Mouse (Mus musculus) stomach, embryonic 15.5 days (tissue): ENCODE data around the gene Agk. TPM values are rescaled to one million over a fixed set of nuclear protein-coding genes. Genes with fewer than 3 reads are reported as not detected.

Experiments
- ATAC-seq: fragments of 200-750 bp; cut with Nextera tagmentation; 2 replicates; pipeline ENCODE4 v1.8.0; 2017; ENCODE audit warnings: low read depth, moderate number of reproducible peaks, moderate TSS enrichment; ENCODE audit not compliant: insufficient read depth, low FRiP score
- H3K27ac ChIP-seq: fragments of 300-500 bp; sonication (generic); 2 replicates; pipeline ENCODE4 v1.5.1; 2015; ENCODE audit warnings: mild to moderate bottlenecking, inconsistent platforms
- H3K27me3 ChIP-seq: fragments of 300-500 bp; sonication (generic); replicated peaks from 2 replicates; pipeline ENCODE4 v1.6.1; 2015; ENCODE audit warnings: inconsistent platforms
- H3K36me3 ChIP-seq: fragments of 300-500 bp; sonication (generic); 2 replicates; pipeline ENCODE4 v1.6.1; 2015; ENCODE audit warnings: inconsistent platforms
- H3K4me1 ChIP-seq: fragments of 300-500 bp; sonication (generic); 2 replicates; pipeline ENCODE4 v1.6.1; 2015; ENCODE audit warnings: inconsistent platforms
- H3K4me2 ChIP-seq: fragments of 300-500 bp; sonication (generic); 2 replicates; pipeline ENCODE4 v1.6.1; 2015; ENCODE audit warnings: mild to moderate bottlenecking, inconsistent platforms
- H3K4me3 ChIP-seq: fragments of 300-500 bp; sonication (generic); replicated peaks from 2 replicates; pipeline ENCODE4 v1.5.1; 2015; ENCODE audit warnings: inconsistent platforms
- H3K9ac ChIP-seq: fragments of 300-500 bp; sonication (generic); 2 replicates; pipeline ENCODE4 v1.6.1; 2015; ENCODE audit warnings: inconsistent platforms
- H3K9me3 ChIP-seq: fragments of 300-500 bp; sonication (generic); 2 replicates; pipeline ENCODE4 v1.6.1; 2016; ENCODE audit warnings: inconsistent platforms
- WGBS: fragments of 180-500 bp; shearing (Covaris S2); methylation state at CpG from one replicate; pipeline ENCODE4 v1.1.7; 2015; 5-methylcytosine and 5-hydroxymethylcytosine counted together
- polyA plus RNA-seq: library from polyadenylated mRNA; unstranded; fragments of >200 nt; fragmentation: Nextera tagmentation; extraction: Ambion mirVana; gene quantifications from 2 replicates; pipeline ENCODE4 v1.2.1, GENCODE M21; 2015

Gene Agk
- polyA plus RNA-seq, 1 experiment from 2014 or later: 36.4 TPM

DNA sequence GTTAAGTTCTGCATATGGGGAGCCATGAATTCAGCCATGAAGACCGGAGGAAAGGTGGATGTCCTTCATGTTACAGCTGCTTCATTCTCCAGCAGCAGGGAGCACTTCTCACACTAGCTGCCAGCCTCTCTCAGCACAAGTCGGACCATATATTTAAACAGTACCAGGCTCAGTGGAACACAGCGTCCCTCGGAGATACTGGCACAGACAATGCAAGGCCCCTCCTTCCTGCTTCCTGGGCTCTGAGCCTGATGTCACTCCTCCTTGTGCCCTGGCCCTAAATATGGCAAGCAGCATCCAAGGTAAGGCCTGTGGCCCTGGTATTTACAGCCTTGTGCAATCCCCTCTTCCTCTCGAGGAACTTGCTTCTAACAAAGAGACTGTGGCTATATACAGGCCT is 90.8 kb downstream of the Agk start:
- H3K4me2 ChIP-seq: no peak overlapping the region
- 81% methylated on average over 5 of the region's 5 CpGs for WGBS
- H3K27ac ChIP-seq: no peak overlapping the region
- H3K4me1 ChIP-seq: no peaks in the 10 kb centered on the region
- H3K36me3 ChIP-seq: no peaks in the 10 kb centered on the region
- H3K9ac ChIP-seq: no peak overlapping the region
- no peaks in the 10 kb centered on the region for H3K27me3 ChIP-seq
- H3K4me3 ChIP-seq: no peak overlapping the region
- no peaks in the 10 kb centered on the region for H3K9me3 ChIP-seq
- no peak for ATAC-seq

- H3K9ac ChIP-seq: no peak overlapping the region
- no peaks in the 10 kb centered on the region for H3K27me3 ChIP-seq
- ATAC-seq: no peak
- H3K4me3 ChIP-seq: no peak overlapping the region
- H3K4me2 ChIP-seq: no peak overlapping the region
- no peak overlapping the region for H3K27ac ChIP-seq
- no peaks in the 10 kb centered on the region for H3K36me3 ChIP-seq
- no peaks in the 10 kb centered on the region for H3K4me1 ChIP-seq
- 96% methylated on average over 4 of the region's 4 CpGs for WGBS
- H3K9me3 ChIP-seq: no peaks in the 10 kb centered on the region
Measured at GRCm38 (mm10) chr6:40418386-40418785, 93.4 kb downstream of the Agk start.

- 90% methylated on average over 6 of the region's 6 CpGs for WGBS
- Histone ChIP-seq H3K27me3 (no peaks in the 10 kb centered on the region), H3K4me3 (no peak overlapping the region), H3K36me3 (no peaks in the 10 kb centered on the region), H3K9me3 (no peaks in the 10 kb centered on the region), H3K9ac (no peak overlapping the region), H3K27ac (no peak overlapping the region), H3K4me2 (no peak overlapping the region), H3K4me1 (no peaks in the 10 kb centered on the region)
- no peak for ATAC-seq
Measured at GRCm38 (mm10) chr6:40421099-40421498, 96.1 kb downstream of the Agk start.

- Histone ChIP-seq H3K9ac (no peak overlapping the region), H3K4me2 (no peak overlapping the region), H3K27me3 (no peaks in the 10 kb centered on the region), H3K4me1 (no peaks in the 10 kb centered on the region), H3K27ac (no peak overlapping the region), H3K4me3 (no peak overlapping the region), H3K36me3 (no peaks in the 10 kb centered on the region), H3K9me3 (no peaks in the 10 kb centered on the region)
- WGBS: 90% methylated on average over 1 of the region's 1 CpGs
- ATAC-seq: no peak
Measured at GRCm38 (mm10) chr6:40423013-40423412, 98.0 kb downstream of the Agk start.

DNA sequence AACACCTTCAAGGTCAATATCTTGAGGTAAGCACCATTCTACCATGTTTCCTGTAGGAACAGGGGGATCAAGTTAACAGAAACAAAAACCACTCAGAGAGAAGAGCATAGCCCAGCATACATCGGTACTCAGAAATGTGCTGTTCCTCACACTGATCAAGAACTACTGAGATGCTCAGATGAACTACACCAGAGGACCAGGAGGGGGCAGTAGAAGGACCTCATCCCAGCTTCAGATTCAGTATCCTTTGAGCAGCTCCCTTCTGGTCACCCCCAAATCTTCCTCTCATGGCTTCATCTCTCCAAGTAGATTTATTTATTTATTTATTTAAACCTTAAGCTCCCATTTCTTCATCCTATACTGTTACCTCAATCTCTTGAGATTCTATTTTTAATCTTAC is 98.8 kb downstream of the Agk start:
- ATAC-seq: no peak
- no peaks in the 10 kb centered on the region for H3K4me1 ChIP-seq
- WGBS: 50% methylated on average over 1 of the region's 1 CpGs
- H3K27me3 ChIP-seq: no peaks in the 10 kb centered on the region
- no peak overlapping the region for H3K27ac ChIP-seq
- no peak overlapping the region for H3K4me3 ChIP-seq
- no peaks in the 10 kb centered on the region for H3K9me3 ChIP-seq
- no peak overlapping the region for H3K4me2 ChIP-seq
- H3K9ac ChIP-seq: no peak overlapping the region
- H3K36me3 ChIP-seq: no peaks in the 10 kb centered on the region

DNA sequence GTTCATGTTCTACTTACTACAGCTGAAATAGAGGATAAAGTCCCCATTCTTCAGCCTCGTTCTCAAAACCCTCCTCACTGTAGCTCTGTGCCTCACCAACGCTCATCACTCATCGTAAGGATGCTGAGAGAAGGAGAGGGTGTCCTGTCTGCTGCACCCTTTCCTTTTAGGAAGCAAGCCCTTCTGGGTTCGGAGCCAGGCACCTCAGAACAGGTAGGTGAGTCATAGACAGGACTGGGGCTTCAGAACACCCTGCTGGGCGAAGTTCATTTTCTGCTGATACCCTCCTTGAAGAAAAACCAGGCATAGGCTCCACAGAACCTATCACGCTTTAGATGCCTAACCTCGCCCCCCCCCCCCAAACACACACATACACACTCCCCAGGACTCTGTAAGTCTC is 102.5 kb downstream of the Agk start:
- Histone ChIP-seq H3K4me1 (0 out of 2 replicates have a peak, but pooled peaks cover 8% of the 10 kb centered on the region), H3K27ac (no peak overlapping the region), H3K9ac (no peak overlapping the region), H3K36me3 (no peaks in the 10 kb centered on the region), H3K27me3 (no peaks in the 10 kb centered on the region), H3K4me3 (no peak overlapping the region), H3K4me2 (no peak overlapping the region), H3K9me3 (no peaks in the 10 kb centered on the region)
- no peak for ATAC-seq
- WGBS: 83% methylated on average over 7 of the region's 7 CpGs

DNA sequence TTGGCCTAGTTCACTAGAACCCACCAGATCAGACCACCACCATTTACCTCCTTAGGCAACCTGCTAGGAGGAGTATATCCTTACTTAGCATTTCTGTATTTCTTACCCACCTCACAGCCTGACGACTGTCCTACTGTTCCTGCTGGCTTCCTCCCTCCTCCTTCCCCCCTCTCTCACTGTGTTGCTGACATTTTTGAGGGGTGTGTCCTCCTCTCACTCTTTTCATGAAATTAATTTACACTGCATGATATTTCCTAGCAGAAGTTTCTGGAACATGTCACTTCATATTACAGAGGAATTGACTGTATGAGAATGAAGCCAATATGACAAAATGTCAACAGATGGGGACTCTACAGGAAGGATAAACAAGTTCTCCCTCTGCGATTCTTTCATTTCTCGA is 103.7 kb downstream of the Agk start:
- H3K27me3 ChIP-seq: no peaks in the 10 kb centered on the region
- H3K4me2 ChIP-seq: no peak overlapping the region
- WGBS: 48% methylated on average over 3 of the region's 3 CpGs
- no peak overlapping the region for H3K4me3 ChIP-seq
- H3K4me1 ChIP-seq: 0 out of 2 replicates have a peak, but pooled peaks cover 8% of the 10 kb centered on the region
- H3K27ac ChIP-seq: no peak overlapping the region
- ATAC-seq: no peak
- H3K9me3 ChIP-seq: no peaks in the 10 kb centered on the region
- no peak overlapping the region for H3K9ac ChIP-seq
- H3K36me3 ChIP-seq: no peaks in the 10 kb centered on the region

GRCm38 (mm10) chr6:40429521-40429931 is 104.6 kb downstream of the Agk start:
- no peaks in the 10 kb centered on the region for H3K27me3 ChIP-seq
- no peaks in the 10 kb centered on the region for H3K36me3 ChIP-seq
- H3K4me3 ChIP-seq: no peak overlapping the region
- peak overlapping the region; percentile 62; the same call in 1 of the 2 replicates for H3K27ac ChIP-seq
- ATAC-seq: peak; percentile 89
- WGBS: 58% methylated on average over 4 of the region's 4 CpGs
- no peak overlapping the region for H3K4me2 ChIP-seq
- no peaks in the 10 kb centered on the region for H3K9me3 ChIP-seq
- H3K9ac ChIP-seq: no peak overlapping the region
- peaks cover 12% of the 10 kb centered on the region; the same call in 1 of the 2 replicates for H3K4me1 ChIP-seq

DNA sequence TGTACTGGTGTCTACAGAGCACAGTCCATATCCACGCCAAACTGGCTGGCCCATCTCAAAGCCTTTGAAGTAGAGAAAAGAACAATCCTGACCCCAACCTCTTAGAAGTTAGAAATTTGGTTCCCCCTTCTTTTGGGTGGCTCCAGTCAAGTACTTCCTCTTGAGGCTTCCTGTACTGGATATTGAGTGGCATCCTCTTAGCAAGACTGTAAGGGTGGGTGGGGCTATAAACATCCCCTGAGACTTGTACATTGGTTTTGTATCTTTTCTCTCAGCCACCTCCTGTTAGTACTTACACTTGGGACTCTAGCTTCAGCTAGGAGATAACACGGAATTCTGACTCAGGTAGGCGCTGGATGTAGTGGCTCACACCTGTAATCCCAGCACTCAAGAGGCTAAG is 105.3 kb downstream of the Agk start:
- Histone ChIP-seq H3K36me3 (no peaks in the 10 kb centered on the region), H3K9ac (no peak overlapping the region), H3K9me3 (no peaks in the 10 kb centered on the region), H3K27me3 (no peaks in the 10 kb centered on the region), H3K4me3 (no peak overlapping the region), H3K4me1 (peaks cover 15% of the 10 kb centered on the region; the same call in 1 of the 2 replicates), H3K4me2 (no peak overlapping the region), H3K27ac (peak overlapping the region; percentile 62; the same call in 1 of the 2 replicates)
- ATAC-seq: no peak
- 86% methylated on average over 3 of the region's 3 CpGs for WGBS

GRCm38 (mm10) chr6:40430878-40431277 is 105.9 kb downstream of the Agk start:
- H3K9ac ChIP-seq: no peak overlapping the region
- no peaks in the 10 kb centered on the region for H3K36me3 ChIP-seq
- no peak for ATAC-seq
- H3K27me3 ChIP-seq: no peaks in the 10 kb centered on the region
- H3K4me1 ChIP-seq: peaks cover 15% of the 10 kb centered on the region; the same call in 1 of the 2 replicates
- peak overlapping the region; percentile 73 for H3K27ac ChIP-seq
- H3K9me3 ChIP-seq: no peaks in the 10 kb centered on the region
- 56% methylated on average over 3 of the region's 3 CpGs for WGBS
- H3K4me2 ChIP-seq: no peak overlapping the region
- H3K4me3 ChIP-seq: no peak overlapping the region

DNA sequence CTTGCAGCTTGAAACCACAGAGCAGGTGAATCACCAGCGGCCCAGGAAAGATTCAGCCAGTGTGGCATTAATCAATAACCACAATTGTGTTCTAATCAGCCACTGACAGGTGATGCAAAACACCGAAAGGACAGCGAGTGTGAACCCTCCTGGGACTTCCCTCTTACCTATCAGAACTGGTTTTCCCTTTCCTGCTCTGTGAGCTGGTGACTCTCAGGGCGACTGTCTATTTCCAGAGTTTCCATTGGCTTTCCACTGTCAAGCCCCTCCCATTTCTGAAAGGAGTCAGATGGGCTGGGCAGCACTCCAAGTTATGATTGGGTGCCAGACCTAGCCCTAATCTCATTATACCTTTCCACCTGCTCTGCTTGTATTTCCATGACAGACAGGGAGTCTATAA is 106.4 kb downstream of the Agk start:
- Histone ChIP-seq H3K9me3 (no peaks in the 10 kb centered on the region), H3K4me2 (no peak overlapping the region), H3K9ac (no peak overlapping the region), H3K4me1 (peaks cover 15% of the 10 kb centered on the region; the same call in 1 of the 2 replicates), H3K27ac (peak overlapping the region; percentile 73; the same call in 1 of the 2 replicates), H3K4me3 (no peak overlapping the region), H3K36me3 (no peaks in the 10 kb centered on the region), H3K27me3 (no peaks in the 10 kb centered on the region)
- ATAC-seq: no peak
- 48% methylated on average over 4 of the region's 4 CpGs for WGBS

DNA sequence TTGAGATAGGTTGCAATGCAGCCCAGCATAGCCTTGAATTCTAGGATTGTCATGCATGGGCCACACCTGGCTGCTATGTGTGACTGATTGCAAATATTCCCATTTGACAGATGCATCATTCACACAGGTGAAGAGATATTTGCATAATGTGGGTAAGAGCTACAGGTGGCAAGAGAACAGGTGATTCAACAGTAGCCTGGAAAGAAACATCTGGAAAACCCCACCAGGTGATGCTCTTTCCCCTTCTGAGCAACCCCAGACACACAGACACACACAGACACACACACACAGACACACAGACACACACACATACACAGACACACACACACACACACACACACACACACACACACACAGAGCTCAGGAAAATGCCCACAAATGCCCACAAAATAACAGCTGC is 106.8 kb downstream of the Agk start:
- Histone ChIP-seq H3K9ac (no peak overlapping the region), H3K27ac (0 out of 2 replicates have a peak overlapping the region, but pooled peaks have one; percentile 73), H3K36me3 (no peaks in the 10 kb centered on the region), H3K27me3 (no peaks in the 10 kb centered on the region), H3K9me3 (no peaks in the 10 kb centered on the region), H3K4me3 (no peak overlapping the region), H3K4me2 (no peak overlapping the region), H3K4me1 (peaks cover 15% of the 10 kb centered on the region; the same call in 1 of the 2 replicates)
- ATAC-seq: no peak
